Mouse (Mus musculus): ENCODE results near the gene Gpc6. TPM values are rescaled to one million over a fixed set of nuclear protein-coding genes. Genes with fewer than 3 reads are reported as not detected.

Gpc6 gene
- total RNA-seq, 2 experiments from 2014 or later = 11.0 to 13.5 TPM

DNA sequence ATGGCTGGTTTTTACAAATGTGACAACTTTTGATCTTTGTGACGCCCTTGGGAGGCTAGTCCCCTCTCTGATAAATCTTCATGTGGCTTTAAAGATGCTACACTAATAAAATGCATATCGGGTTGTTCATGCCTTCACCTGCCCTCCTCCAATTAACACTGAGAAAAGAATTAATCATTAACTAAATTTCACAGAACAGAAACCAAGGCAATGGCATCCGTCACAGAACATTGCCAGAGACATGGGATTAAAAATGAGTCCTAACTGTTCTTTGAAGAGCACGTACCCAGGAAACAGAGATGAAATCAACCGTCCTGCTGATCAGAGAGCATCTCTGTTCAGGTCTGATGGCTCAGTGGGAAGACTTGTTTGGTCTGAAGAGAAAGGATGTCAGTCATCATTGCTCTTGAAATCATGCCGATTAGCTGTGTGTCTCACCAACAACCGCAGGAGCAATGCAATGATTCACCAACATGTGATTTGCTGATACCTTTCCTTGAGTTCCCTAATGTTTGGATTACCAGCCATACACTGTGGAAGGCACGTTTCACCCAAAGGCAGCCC is 734.2 kb downstream of the Gpc6 start:
- intact Hi-C loops (cut with DNase I) = no loop called here
- no peak for DNase-seq (ENCODE audit: low spot score)

DNA sequence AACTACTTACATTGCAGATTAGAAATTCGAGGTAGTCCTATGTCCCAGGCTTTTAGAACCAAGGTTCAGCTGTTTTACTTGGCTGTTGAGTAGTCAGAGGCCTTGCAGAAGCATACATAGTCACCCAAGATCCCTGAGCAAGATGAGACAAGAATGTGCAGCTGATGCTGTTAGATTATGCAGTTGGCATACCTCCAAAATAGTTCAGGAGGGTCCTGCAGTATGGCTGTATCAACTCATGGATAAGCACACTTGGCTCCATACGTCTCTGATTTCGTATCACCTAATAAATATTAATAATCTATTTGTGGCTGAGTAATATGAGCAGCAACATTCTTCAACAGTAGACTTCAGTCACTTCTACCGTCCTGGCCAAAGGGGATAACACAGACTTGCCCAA is 737.1 kb downstream of the Gpc6 start:
- intact Hi-C loops (cut with DNase I) = no loop called here
- DNase-seq (ENCODE audit: low spot score) = no peak

GRCm38 (mm10) chr14:117664796-117665195 is 739.7 kb downstream of the Gpc6 start:
- no peak for DNase-seq (ENCODE audit: low spot score)
- intact Hi-C loops (cut with DNase I) = no loop called here

GRCm38 (mm10) chr14:117666126-117666525 is 741.0 kb downstream of the Gpc6 start:
- DNase-seq (ENCODE audit: low spot score) = no peak
- intact Hi-C loops (cut with DNase I) = no loop called here

GRCm38 (mm10) chr14:117673541-117673940 is 748.4 kb downstream of the Gpc6 start:
- DNase-seq (ENCODE audit: low spot score) = no peak
- intact Hi-C loops (cut with DNase I) = no loop called here

GRCm38 (mm10) chr14:117674482-117674881 is 749.4 kb downstream of the Gpc6 start:
- no peak for DNase-seq (ENCODE audit: low spot score)
- intact Hi-C loops (cut with DNase I) = no loop called here

GRCm38 (mm10) chr14:117679926-117680325 is 754.8 kb downstream of the Gpc6 start:
- intact Hi-C loops (cut with DNase I) = loop anchor here (5.0 kb wide), 1 partner anchor 152 kb away; no protein-coding TSS in a partner anchor
- no peak for DNase-seq (ENCODE audit: low spot score)

DNA sequence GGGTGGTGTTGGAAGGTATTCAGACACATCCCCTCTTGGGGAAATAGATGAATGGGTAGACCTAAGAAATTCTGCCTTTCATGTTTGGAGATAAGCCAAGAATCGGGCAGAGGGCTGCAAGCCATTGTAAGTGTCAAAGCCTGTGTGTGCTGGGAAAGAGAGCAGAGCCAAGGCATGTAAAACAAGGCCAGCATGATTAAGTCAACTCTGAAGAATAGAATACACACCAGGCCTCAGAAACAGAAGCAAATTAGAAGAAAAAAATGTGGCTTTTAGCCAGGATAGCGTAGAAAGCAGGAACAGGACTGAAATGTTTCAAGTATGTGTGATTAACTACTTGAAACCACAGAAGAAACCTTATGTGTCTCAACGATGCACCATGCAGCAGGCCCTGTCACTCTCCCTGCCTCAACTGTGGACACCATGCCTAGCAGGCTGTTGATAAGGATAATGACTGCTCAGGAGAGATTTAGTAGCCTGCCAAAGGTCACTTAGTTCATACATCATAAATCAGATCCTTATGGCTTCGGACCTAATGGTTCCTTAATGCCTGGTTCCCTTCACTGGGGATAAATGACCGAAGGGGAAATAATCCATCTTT is 756.3 kb downstream of the Gpc6 start:
- intact Hi-C loops (cut with DNase I) = loop anchor here (5.0 kb wide), 1 partner anchor 151 kb away; no protein-coding TSS in a partner anchor

DNA sequence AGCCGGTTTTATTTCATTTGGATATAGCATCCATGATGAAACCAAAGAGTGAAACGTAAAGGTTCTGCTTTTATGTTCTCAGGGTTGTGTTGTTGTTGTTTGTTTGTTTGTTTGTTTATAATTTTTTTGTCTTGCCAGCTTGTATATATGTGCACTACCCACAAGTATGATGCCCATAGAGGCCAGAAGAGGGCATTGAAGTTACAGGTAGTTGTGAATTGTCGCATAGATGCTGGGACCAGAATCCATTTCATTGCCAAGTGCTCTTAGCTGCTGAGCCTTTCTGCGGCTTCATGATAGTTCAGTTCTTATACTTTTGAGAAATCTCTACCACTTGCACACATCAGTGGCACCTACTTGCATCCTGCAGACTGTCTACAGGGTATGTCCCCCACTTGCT is 758.0 kb downstream of the Gpc6 start:
- DNase-seq (ENCODE audit: low spot score) = no peak
- intact Hi-C loops (cut with DNase I) = loop anchor here (5.0 kb wide), 1 partner anchor 149 kb away; no protein-coding TSS in a partner anchor

More for the DNA sequence above, 756.3 kb downstream of the Gpc6 start:
- DNase-seq (ENCODE audit: low spot score) = no peak

- intact Hi-C loops (cut with DNase I) = loop anchor here (5.0 kb wide), 1 partner anchor 247 kb away; no protein-coding TSS in a partner anchor
- DNase-seq (ENCODE audit: low spot score) = no peak
Observed at GRCm38 (mm10) chr14:117689848-117690247, 764.7 kb downstream of the Gpc6 start.

GRCm38 (mm10) chr14:117695565-117695964 is 770.5 kb downstream of the Gpc6 start:
- DNase-seq (ENCODE audit: low spot score) = no peak
- intact Hi-C loops (cut with DNase I) = no loop called here

DNA sequence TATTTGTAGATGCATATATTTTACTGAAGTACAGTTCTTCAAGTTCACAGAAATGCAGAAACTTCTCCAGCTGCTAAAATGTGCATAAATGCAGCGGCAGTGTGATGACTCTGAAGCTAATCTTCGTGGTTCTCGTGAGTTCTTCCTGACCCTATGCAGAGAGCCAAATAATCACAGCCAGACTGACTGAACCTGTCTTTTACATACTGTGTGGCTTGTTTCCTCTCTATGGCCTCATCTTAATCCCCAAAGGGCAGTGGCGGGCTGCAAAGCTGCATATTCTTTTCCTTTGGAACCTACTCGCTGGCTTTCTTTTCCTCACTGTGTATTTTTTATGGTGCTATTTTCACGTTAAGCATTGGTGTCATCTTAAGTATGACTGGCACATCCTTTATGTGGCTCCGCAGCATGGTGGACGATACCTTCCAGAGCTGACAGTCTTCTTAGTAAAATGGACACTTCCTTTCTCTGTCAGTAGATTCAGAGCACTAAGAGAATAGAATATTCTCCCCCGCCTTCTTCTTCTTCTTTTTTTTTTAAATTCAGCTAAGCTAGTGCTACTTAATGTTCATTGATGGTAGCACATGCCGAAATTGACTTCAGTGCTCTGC is 775.7 kb downstream of the Gpc6 start:
- intact Hi-C loops (cut with DNase I) = no loop called here
- no peak for DNase-seq (ENCODE audit: low spot score)

DNA sequence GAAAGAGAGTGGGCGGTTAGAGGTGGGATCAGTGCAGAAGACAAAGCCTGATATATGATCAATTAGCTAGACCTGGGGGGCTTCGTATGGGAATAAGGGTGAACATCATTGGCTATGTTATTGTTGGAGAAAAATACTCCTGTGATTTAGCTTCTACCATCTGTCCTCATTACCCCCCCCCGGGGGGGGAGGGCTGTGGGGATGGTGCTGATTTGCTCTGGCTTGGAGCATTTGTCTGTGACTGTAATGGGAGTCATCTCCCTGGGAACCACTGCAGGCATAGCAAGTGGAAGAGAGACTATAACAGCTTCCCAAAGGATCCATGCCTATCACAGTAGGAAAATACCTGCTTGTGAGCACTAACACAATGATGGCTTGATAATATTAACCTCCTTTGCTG is 783.7 kb downstream of the Gpc6 start:
- no peak for DNase-seq (ENCODE audit: low spot score)
- intact Hi-C loops (cut with DNase I) = no loop called here

DNA sequence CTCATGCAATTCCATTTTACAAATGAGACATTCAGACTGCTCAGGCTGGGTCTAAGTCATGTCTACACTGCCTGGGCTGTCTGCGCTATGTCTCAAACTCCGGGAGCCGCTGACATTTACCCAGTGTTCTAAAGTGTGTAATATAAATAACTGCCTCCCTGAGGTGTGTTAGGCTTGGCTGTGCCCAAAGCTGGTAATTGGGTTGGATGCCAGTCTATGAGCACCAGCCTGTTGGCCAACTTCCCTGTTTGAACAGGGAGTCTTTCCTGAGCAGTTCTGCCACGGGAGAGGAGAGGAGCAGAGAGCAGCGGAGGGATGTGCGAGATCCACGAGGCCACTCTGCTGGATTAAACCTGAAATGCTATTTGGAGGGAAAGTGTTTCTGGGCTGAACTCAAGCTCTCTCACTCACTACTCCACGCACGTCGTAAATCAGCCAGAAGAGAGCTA is 785.4 kb downstream of the Gpc6 start:
- intact Hi-C loops (cut with DNase I) = no loop called here
- peak; percentile 38 for DNase-seq (ENCODE audit: low spot score)

DNA sequence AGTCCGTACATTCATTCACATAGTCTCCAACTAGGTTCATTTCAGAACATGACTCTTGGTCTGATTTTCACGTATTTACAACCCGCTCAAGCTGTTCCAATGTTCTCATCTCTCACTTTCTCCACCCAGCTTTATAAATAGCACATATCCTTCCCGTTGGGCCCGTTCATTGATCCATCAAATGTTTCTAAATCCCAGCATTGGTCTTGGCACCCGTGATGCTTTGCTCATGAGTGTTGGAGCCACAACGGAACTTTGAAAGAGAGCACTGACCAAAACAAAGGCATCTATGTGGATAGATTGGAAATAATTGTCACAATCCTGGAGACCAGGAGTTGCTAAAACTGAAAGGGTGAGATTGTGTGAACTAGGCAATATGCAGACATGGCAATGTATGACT is 787.2 kb downstream of the Gpc6 start:
- DNase-seq (ENCODE audit: low spot score) = no peak
- intact Hi-C loops (cut with DNase I) = no loop called here

DNA sequence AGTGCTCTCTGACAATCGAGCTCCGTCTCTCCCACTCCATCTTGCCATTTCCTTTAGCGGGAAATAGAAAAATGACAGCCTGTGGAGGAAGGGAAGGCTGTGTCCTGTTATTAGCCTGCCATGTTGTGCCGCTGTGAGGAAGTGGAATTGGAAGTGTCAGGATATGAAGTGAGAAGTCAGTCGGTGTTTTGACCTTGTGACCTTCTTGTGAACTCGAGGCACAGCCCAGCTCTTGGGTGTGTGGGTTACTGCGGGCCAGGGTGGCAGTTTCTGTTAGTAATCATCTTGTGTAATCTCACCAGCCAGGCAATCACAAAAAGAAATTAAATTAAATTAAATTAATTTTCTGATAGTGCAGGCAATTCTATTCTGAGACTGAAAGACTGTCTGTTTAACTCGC is 789.0 kb downstream of the Gpc6 start:
- DNase-seq (ENCODE audit: low spot score) = no peak
- intact Hi-C loops (cut with DNase I) = no loop called here

GRCm38 (mm10) chr14:117716305-117716704 is 791.2 kb downstream of the Gpc6 start:
- no peak for DNase-seq (ENCODE audit: low spot score)
- intact Hi-C loops (cut with DNase I) = no loop called here

DNA sequence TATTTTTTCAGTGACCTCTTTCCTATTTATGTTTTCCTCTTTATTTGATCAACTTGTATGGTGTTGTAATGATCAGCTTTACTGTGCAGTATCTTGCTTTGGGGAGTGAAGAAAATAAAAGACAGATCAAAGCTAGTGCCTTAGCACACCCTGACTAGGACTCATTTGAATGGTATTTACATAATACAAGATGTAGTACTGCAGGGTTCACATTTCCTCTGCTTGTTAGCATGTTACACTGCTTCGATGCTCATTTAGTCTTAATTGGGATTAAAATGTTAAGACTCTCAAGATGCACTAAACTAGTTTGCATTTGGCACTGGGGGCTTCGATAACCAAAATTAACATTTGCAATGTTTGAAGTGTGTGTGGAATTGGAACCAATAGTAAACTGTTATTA is 803.6 kb downstream of the Gpc6 start:
- DNase-seq (ENCODE audit: low spot score) = no peak
- intact Hi-C loops (cut with DNase I) = no loop called here

DNA sequence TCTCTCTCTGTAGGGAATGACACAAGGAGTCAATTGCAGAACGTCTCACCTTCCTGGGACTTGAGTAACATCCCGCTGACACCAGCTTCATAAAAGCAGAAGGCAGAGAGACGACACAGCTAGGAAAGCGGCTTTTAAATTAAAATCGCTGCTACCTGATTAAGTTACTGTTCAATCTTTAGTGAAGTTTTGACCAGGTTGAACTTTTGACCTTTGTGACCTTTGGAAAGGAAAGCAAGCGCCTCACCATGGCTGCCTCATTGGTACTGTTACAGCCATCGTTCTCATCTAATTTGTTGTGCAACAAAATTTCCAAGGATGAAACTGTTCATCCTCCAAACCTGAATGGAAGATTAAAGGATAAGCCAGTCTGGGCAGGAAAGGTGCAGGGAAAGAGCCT is 830.1 kb downstream of the Gpc6 start:
- DNase-seq (ENCODE audit: low spot score) = no peak
- intact Hi-C loops (cut with DNase I) = no loop called here

GRCm38 (mm10) chr14:117756505-117756904 is 831.4 kb downstream of the Gpc6 start:
- intact Hi-C loops (cut with DNase I) = no loop called here
- DNase-seq (ENCODE audit: low spot score) = no peak

DNA sequence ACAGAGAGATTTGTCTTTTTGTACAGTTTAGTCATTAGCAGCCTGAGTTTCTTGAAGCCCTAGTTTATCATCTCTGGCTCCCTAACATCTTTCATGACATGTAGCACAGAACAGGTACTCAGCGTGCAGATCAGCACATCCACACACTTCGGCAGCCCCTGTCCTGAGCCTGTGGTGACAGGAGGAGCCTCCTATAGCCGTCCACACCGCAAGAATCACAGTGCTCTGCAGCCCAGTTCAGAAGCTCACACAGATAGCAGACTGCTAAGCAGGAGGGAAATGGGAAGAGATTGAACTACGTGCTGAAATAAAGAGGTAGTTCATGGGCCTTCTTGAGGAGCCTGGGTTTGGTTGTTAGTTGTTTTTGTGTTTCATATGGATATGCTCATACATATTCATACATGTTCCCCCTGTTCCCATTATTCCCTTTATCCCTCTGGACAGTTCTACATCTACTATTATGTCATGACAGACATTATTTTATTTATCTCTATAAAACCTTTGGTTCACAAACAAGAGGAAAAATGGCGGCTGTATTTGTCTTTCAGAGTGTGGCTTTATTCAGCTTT is 832.8 kb downstream of the Gpc6 start:
- DNase-seq (ENCODE audit: low spot score) = no peak
- intact Hi-C loops (cut with DNase I) = no loop called here

All from heart, postnatal 25 days (tissue).